Comparison of ENCODE assay signal across 8 mouse cellular contexts in genomic region chr6:145515859-145516581, GRCm38 (mm10).
DNase-seq lines count a peak whose midpoint lies in the region; ATAC-seq lines count a peak whose summit lies in the region.

No protein-coding gene starts in this region.

- no peak for ATAC-seq in limb, embryonic 15.5 days (ENCODE audit: insufficient number of reproducible peaks, low FRiP score, low TSS enrichment, low read depth)
- peak; percentile 76 for ATAC-seq in stomach, embryonic 15.5 days (ENCODE audit: insufficient read depth, low FRiP score, low read depth)

- H3K9me3 ChIP-seq in limb, embryonic 15.5 days: no peaks in the 10 kb centered on the region
- H3K9me3 ChIP-seq in stomach, embryonic 15.5 days: no peaks in the 10 kb centered on the region

- no peak overlapping the region for H3K9ac ChIP-seq in limb, embryonic 15.5 days
- H3K9ac ChIP-seq in stomach, embryonic 15.5 days: no peak overlapping the region

- H3K4me3 ChIP-seq in limb, embryonic 15.5 days: no peak overlapping the region
- H3K4me3 ChIP-seq in stomach, embryonic 15.5 days (replicated peaks): no peak overlapping the region

- no peaks in the 10 kb centered on the region for H3K27me3 ChIP-seq in limb, embryonic 15.5 days
- H3K27me3 ChIP-seq in stomach, embryonic 15.5 days (replicated peaks): no peaks in the 10 kb centered on the region

- H3K4me1 ChIP-seq in limb, embryonic 15.5 days: peaks cover 15% of the 10 kb centered on the region
- peaks cover 8% of the 10 kb centered on the region; the same call in 1 of the 2 replicates for H3K4me1 ChIP-seq in stomach, embryonic 15.5 days

- peak; percentile 18 for DNase-seq in ovary, postnatal 14 days (ENCODE audit: low spot score)
- DNase-seq in ovary, adult 18-20 months (ENCODE audit: low spot score): no peak
- DNase-seq in heart, postnatal 25 days (ENCODE audit: low spot score): peak; percentile 6
- no peak for DNase-seq in frontal cortex, postnatal 25 days (ENCODE audit: low spot score in 2 of 2)
- DNase-seq in adrenal gland, postnatal 4 days (ENCODE audit: low spot score in 2 of 2): no peak
- no peak for DNase-seq in testis, postnatal 10 days (ENCODE audit: low spot score)

- intact Hi-C loops in heart, postnatal 25 days (cut with DNase I): no loop called here

- H3K36me3 ChIP-seq in limb, embryonic 15.5 days: no peaks in the 10 kb centered on the region
- no peaks in the 10 kb centered on the region for H3K36me3 ChIP-seq in stomach, embryonic 15.5 days

- WGBS in limb, embryonic 15.5 days: 25% methylated on average over 10 of the region's 10 CpGs
- 46% methylated on average over 10 of the region's 10 CpGs for WGBS in stomach, embryonic 15.5 days

- 0 out of 2 replicates have a peak overlapping the region, but pooled peaks have one; percentile 4 for H3K4me2 ChIP-seq in limb, embryonic 15.5 days
- 0 out of 2 replicates have a peak overlapping the region, but pooled peaks have one; percentile 25 for H3K4me2 ChIP-seq in stomach, embryonic 15.5 days

- H3K27ac ChIP-seq in limb, embryonic 15.5 days: peak overlapping the region; percentile 24; the same call in 1 of the 2 replicates
- no peak overlapping the region for H3K27ac ChIP-seq in stomach, embryonic 15.5 days

Comparison
In these comparisons a context has a peak if more than half of its experiments do, and no peak if none do; other contexts are left out.
1. DNase-seq: peak in ovary, postnatal 14 days (single experiment) and heart, postnatal 25 days (single experiment); none in ovary, adult 18-20 months (single experiment), frontal cortex, postnatal 25 days (0 of 2), adrenal gland, postnatal 4 days (0 of 2) and testis, postnatal 10 days (single experiment).